Mouse (Mus musculus): Measurements from ENCODE around the gene Mrgprb4. TPM values are rescaled to one million over a fixed set of nuclear protein-coding genes. Genes with fewer than 3 reads are reported as not detected.

Gene Mrgprb4
- not detected in 2 replicates for polyA plus RNA-seq (2016; fragmentation: Nextera tagmentation; extraction: Ambion mirVana)

GRCm38 (mm10) chr7:48199188-48199587 lies at the start of gene Mrgprb4:
TSS of gene Mrgprb4 (minus strand) at chr7:48199288.
- Histone ChIP-seq H3K36me3 (no peaks in the 10 kb centered on the region), H3K4me1 (no peaks in the 10 kb centered on the region), H3K4me3 (no peak within 1 kb of the TSS), H3K27ac (no peak within 1 kb of the TSS), H3K27me3 (ENCODE audit: low read depth, poor library complexity, severe bottlenecking) (no peaks in the 10 kb centered on the region), H3K9me3 (replicated peaks) (no peaks in the 10 kb centered on the region)
- WGBS = 90% methylated on average over 3 of the region's 3 CpGs
- no peak for DNase-seq (ENCODE audit: low spot score)

GRCm38 (mm10) chr7:48226114-48226513 lies 27.0 kb upstream of the Mrgprb4 start:
- Histone ChIP-seq H3K36me3 (no peaks in the 10 kb centered on the region), H3K27ac (no peak overlapping the region), H3K4me1 (no peaks in the 10 kb centered on the region), H3K4me3 (no peak overlapping the region), H3K27me3 (ENCODE audit: low read depth, poor library complexity, severe bottlenecking) (no peaks in the 10 kb centered on the region), H3K9me3 (replicated peaks) (no peaks in the 10 kb centered on the region; the same call in 1 of the 2 replicates)
- no peak for DNase-seq (ENCODE audit: low spot score)

DNA sequence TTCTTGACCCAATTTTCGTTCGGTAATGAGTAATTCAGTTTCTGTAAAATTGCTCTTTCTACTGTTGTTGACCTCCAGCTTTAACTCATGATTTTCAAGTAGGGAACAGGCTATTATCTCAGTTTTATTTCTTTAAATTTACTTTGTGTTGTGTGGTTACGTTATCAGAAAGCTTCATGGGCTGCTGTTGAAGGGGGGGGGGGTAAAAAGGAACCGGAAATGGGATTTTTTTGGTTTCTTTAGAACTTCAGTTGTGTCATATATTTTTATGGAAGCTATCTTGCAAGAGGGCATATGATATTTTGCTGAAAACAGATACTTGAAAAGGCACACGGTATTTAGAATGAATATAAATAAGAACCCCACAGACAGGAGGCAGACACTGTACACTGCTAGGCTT lies 26.0 kb upstream of the Mrgprb4 start:
- Histone ChIP-seq H3K36me3 (no peaks in the 10 kb centered on the region), H3K4me3 (no peak overlapping the region), H3K27me3 (ENCODE audit: low read depth, poor library complexity, severe bottlenecking) (no peaks in the 10 kb centered on the region), H3K4me1 (no peaks in the 10 kb centered on the region), H3K9me3 (replicated peaks) (no peaks in the 10 kb centered on the region; the same call in 1 of the 2 replicates), H3K27ac (no peak overlapping the region)
- DNase-seq (ENCODE audit: low spot score) = no peak
- 87% methylated on average over 5 of the region's 5 CpGs for WGBS

- 82% methylated on average over 2 of the region's 2 CpGs for WGBS
- Histone ChIP-seq H3K4me1 (no peaks in the 10 kb centered on the region), H3K36me3 (no peaks in the 10 kb centered on the region), H3K27me3 (ENCODE audit: low read depth, poor library complexity, severe bottlenecking) (no peaks in the 10 kb centered on the region), H3K4me3 (no peak within 1 kb of the TSS), H3K9me3 (replicated peaks) (no peaks in the 10 kb centered on the region), H3K27ac (no peak within 1 kb of the TSS)
- no peak for DNase-seq (ENCODE audit: low spot score)
These were observed 30.2 kb downstream of the Mrgprb4 start, which contains the start of gene Mrgprb5 for GRCm38 (mm10) chr7:48168919-48169318. TSS of gene Mrgprb5 (minus strand) at chr7:48169019.

- no peak overlapping the region for H3K27ac ChIP-seq
- no peaks in the 10 kb centered on the region for H3K36me3 ChIP-seq
- no peak for DNase-seq (ENCODE audit: low spot score)
- H3K4me1 ChIP-seq = no peaks in the 10 kb centered on the region
- no peak overlapping the region for H3K4me3 ChIP-seq
- WGBS = 93% methylated on average over 2 of the region's 2 CpGs
- H3K27me3 ChIP-seq (ENCODE audit: low read depth, poor library complexity, severe bottlenecking) = no peaks in the 10 kb centered on the region
- no peaks in the 10 kb centered on the region for H3K9me3 ChIP-seq (replicated peaks)
These were observed 31.6 kb downstream of the Mrgprb4 start for GRCm38 (mm10) chr7:48167471-48167870.

Other genes with a start within 250 kb of the Mrgprb4 start
- gene Mrgpra4, start 217.2 kb downstream of the Mrgprb4 start, polyA plus RNA-seq (2016; fragmentation: Nextera tagmentation; extraction: Ambion mirVana) = not detected in 2 replicates
- not detected in 2 replicates for gene Mrgprx1, start 171.7 kb downstream of the Mrgprb4 start, polyA plus RNA-seq (2016; fragmentation: Nextera tagmentation; extraction: Ambion mirVana)
- gene Mrgprb5, start 30.3 kb downstream of the Mrgprb4 start, polyA plus RNA-seq (2016; fragmentation: Nextera tagmentation; extraction: Ambion mirVana) = not detected in 2 replicates
- not detected in 2 replicates for gene Mrgprb8, start 189.2 kb upstream of the Mrgprb4 start, polyA plus RNA-seq (2016; fragmentation: Nextera tagmentation; extraction: Ambion mirVana)